9 mouse cellular contexts compared by ENCODE assay signal in the genomic region with DNA sequence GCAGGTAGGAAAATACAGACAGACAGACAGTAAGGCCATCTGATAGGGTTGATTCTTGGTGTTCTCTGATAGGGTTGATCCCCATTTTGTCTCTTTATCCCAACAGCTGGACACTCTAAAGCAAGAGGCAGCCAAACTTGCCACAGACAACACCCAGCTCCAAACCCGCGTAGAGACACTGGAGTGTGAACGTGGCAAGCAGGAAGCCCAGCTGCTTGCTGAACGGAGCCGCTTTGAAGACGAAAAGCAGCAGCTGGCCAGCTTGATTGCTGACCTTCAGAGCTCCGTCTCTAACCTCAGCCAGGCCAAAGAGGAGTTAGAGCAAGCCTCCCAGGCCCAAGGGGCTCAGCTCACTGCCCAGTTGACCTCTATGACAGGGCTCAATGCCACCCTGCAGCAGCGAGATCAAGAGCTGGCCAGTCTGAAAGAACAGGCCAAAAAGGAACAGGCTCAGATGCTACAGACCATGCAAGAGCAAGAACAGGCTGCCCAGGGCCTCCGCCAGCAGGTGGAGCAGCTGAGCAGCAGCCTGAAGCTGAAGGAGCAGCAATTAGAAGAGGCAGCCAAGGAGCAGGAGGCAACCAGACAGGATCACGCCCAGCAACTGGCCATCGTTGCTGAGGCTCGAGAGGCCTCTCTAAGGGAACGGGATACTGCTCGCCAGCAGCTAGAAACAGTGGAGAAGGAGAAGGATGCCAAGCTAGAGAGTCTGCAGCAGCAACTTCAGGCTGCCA. TPM values are rescaled to one million over a fixed set of nuclear protein-coding genes. Genes with fewer than 3 reads are reported as not detected.
DNase-seq lines count a peak whose midpoint lies in the region; ATAC-seq and TF ChIP-seq lines count a peak whose summit lies in the region.
"Had no signal": no experiment of that assay in that cellular context is flagged by ENCODE, and none has a peak within 500 bp of the region (broad histone marks: within the 10 kb centered on the region; RNA-seq: fewer than 3 reads in every experiment).

No protein-coding gene starts in this region.

- no peak overlapping the region for H3K27ac ChIP-seq in embryonic facial prominence, embryonic 11.5 days (replicated peaks; ENCODE audit: low read depth, low read length)
- 0 out of 2 replicates have a peak overlapping the region, but pooled peaks have one; percentile 0 for H3K27ac ChIP-seq in kidney, postnatal 0 days
- no peak overlapping the region for H3K27ac ChIP-seq in liver, embryonic 11.5 days (ENCODE audit: low read depth, low read length)
- no peak overlapping the region for H3K27ac ChIP-seq in neural tube, embryonic 11.5 days (ENCODE audit: low read depth, low read length)
- H3K27ac ChIP-seq in stomach, embryonic 15.5 days, result 0 out of 2 replicates have a peak overlapping the region, but pooled peaks have one; percentile 48
- H3K27ac ChIP-seq: embryonic facial prominence, embryonic 12.5 days had no signal

- peak; percentile 74 for DNase-seq in A20 (ENCODE audit: low read depth, low spot score)
- DNase-seq in adrenal gland, postnatal 36 days, result peak; percentile 89 to 93
- DNase-seq in embryonic facial prominence, embryonic 11.5 days (ENCODE audit: low spot score), result peak; percentile 73
- DNase-seq in heart, adult 8-10 months (ENCODE audit: low spot score), result peak; percentile 83
- peak; percentile 88 for DNase-seq in kidney, postnatal 0 days (ENCODE audit: low spot score)
- DNase-seq in liver, embryonic 11.5 days (ENCODE audit: low spot score), result peak; percentile 55
- peak; percentile 80 for DNase-seq in neural tube, embryonic 11.5 days (ENCODE audit: low spot score)

- H3K4me1 ChIP-seq in embryonic facial prominence, embryonic 11.5 days (ENCODE audit: control insufficient read depth, insufficient read depth, low read length), result no peaks in the 10 kb centered on the region
- H3K4me1 ChIP-seq in kidney, postnatal 0 days (replicated peaks; ENCODE audit: insufficient read depth, low read length), result no peaks in the 10 kb centered on the region; the same call in 1 of the 2 replicates
- no peaks in the 10 kb centered on the region for H3K4me1 ChIP-seq in liver, embryonic 11.5 days (replicated peaks; ENCODE audit: control insufficient read depth, insufficient read depth, low read length)
- no peaks in the 10 kb centered on the region for H3K4me1 ChIP-seq in neural tube, embryonic 11.5 days (ENCODE audit: control insufficient read depth, insufficient read depth, low read length)
- no peaks in the 10 kb centered on the region for H3K4me1 ChIP-seq in stomach, embryonic 15.5 days
- H3K4me1 ChIP-seq: embryonic facial prominence, embryonic 12.5 days had no signal

- H3K4me2 ChIP-seq in embryonic facial prominence, embryonic 11.5 days (ENCODE audit: low read depth, low read length), result no peak overlapping the region
- H3K4me2 ChIP-seq in kidney, postnatal 0 days (ENCODE audit: low read length), result no peak overlapping the region
- no peak overlapping the region for H3K4me2 ChIP-seq in liver, embryonic 11.5 days
- no peak overlapping the region for H3K4me2 ChIP-seq in neural tube, embryonic 11.5 days (ENCODE audit: low read depth)
- no peak overlapping the region for H3K4me2 ChIP-seq in stomach, embryonic 15.5 days
- H3K4me2 ChIP-seq: embryonic facial prominence, embryonic 12.5 days had no signal

- H3K4me3 ChIP-seq in embryonic facial prominence, embryonic 11.5 days (ENCODE audit: low read depth, low read length), result no peak overlapping the region
- H3K4me3 ChIP-seq in kidney, postnatal 0 days (replicated peaks; ENCODE audit: low read depth, low read length), result no peak overlapping the region
- no peak overlapping the region for H3K4me3 ChIP-seq in liver, embryonic 11.5 days (ENCODE audit: low read depth, low read length)
- no peak overlapping the region for H3K4me3 ChIP-seq in neural tube, embryonic 11.5 days (ENCODE audit: low read depth, low read length)
- H3K4me3 ChIP-seq in stomach, embryonic 15.5 days (replicated peaks), result no peak overlapping the region
- H3K4me3 ChIP-seq: embryonic facial prominence, embryonic 12.5 days had no signal

- H3K9me3 ChIP-seq in embryonic facial prominence, embryonic 11.5 days (replicated peaks; ENCODE audit: control insufficient read depth, low read length), result no peaks in the 10 kb centered on the region
- no peaks in the 10 kb centered on the region for H3K9me3 ChIP-seq in kidney, postnatal 0 days (replicated peaks; ENCODE audit: low read length)
- H3K9me3 ChIP-seq in liver, embryonic 11.5 days (ENCODE audit: control insufficient read depth, low read length), result no peaks in the 10 kb centered on the region
- H3K9me3 ChIP-seq in neural tube, embryonic 11.5 days (ENCODE audit: control insufficient read depth, low read length), result no peaks in the 10 kb centered on the region
- no peaks in the 10 kb centered on the region for H3K9me3 ChIP-seq in stomach, embryonic 15.5 days
- H3K9me3 ChIP-seq: embryonic facial prominence, embryonic 12.5 days had no signal

- no peaks in the 10 kb centered on the region for H3K27me3 ChIP-seq in embryonic facial prominence, embryonic 11.5 days (ENCODE audit: control insufficient read depth, insufficient read depth, low read length)
- no peaks in the 10 kb centered on the region for H3K27me3 ChIP-seq in kidney, postnatal 0 days (ENCODE audit: insufficient read depth, low read length)
- H3K27me3 ChIP-seq in liver, embryonic 11.5 days (replicated peaks; ENCODE audit: control insufficient read depth, insufficient read depth, low read length), result no peaks in the 10 kb centered on the region
- no peaks in the 10 kb centered on the region for H3K27me3 ChIP-seq in neural tube, embryonic 11.5 days (ENCODE audit: control insufficient read depth, insufficient read depth, low read length)
- no peaks in the 10 kb centered on the region for H3K27me3 ChIP-seq in stomach, embryonic 15.5 days (replicated peaks)
- H3K27me3 ChIP-seq: embryonic facial prominence, embryonic 12.5 days had no signal

- no peak for ATAC-seq in embryonic facial prominence, embryonic 11.5 days (replicated peaks; ENCODE audit: insufficient number of reproducible peaks, low FRiP score, low TSS enrichment, low read depth)
- peak; percentile 60 for ATAC-seq in kidney, postnatal 0 days (replicated peaks; ENCODE audit: low FRiP score, low read depth)
- ATAC-seq in liver, embryonic 11.5 days (replicated peaks; ENCODE audit: low FRiP score), result peak; percentile 46
- peak; percentile 58; the same call in 1 of the 2 replicates for ATAC-seq in neural tube, embryonic 11.5 days (ENCODE audit: insufficient read depth, low FRiP score, low TSS enrichment)
- ATAC-seq in stomach, embryonic 15.5 days (ENCODE audit: insufficient read depth, low FRiP score, low read depth), result peak; percentile 54; the same call in 1 of the 2 replicates

- peaks cover 47% of the 10 kb centered on the region for H3K36me3 ChIP-seq in embryonic facial prominence, embryonic 11.5 days (replicated peaks; ENCODE audit: control insufficient read depth, insufficient read depth, low read depth, low read length)
- H3K36me3 ChIP-seq in kidney, postnatal 0 days (ENCODE audit: insufficient read depth, low read length), result peaks cover 85% of the 10 kb centered on the region
- H3K36me3 ChIP-seq in liver, embryonic 11.5 days (ENCODE audit: control insufficient read depth, insufficient read depth, low read length), result peaks cover 79% of the 10 kb centered on the region
- peaks cover 51% of the 10 kb centered on the region for H3K36me3 ChIP-seq in neural tube, embryonic 11.5 days (ENCODE audit: control insufficient read depth, insufficient read depth, low read length)
- H3K36me3 ChIP-seq in stomach, embryonic 15.5 days, result peaks cover 82% of the 10 kb centered on the region

- no peak overlapping the region for H3K9ac ChIP-seq in embryonic facial prominence, embryonic 11.5 days (replicated peaks; ENCODE audit: low read length)
- no peak overlapping the region for H3K9ac ChIP-seq in kidney, postnatal 0 days (ENCODE audit: low read depth, low read length)
- H3K9ac ChIP-seq in liver, embryonic 11.5 days (ENCODE audit: low read depth, low read length), result no peak overlapping the region
- no peak overlapping the region for H3K9ac ChIP-seq in neural tube, embryonic 11.5 days (ENCODE audit: low read length)
- H3K9ac ChIP-seq in stomach, embryonic 15.5 days, result no peak overlapping the region
- H3K9ac ChIP-seq: embryonic facial prominence, embryonic 12.5 days had no signal

- WGBS in embryonic facial prominence, embryonic 11.5 days, result 70% methylated on average over 14 of the region's 14 CpGs
- 40% methylated on average over 14 of the region's 14 CpGs for WGBS in kidney, postnatal 0 days
- 79% methylated on average over 14 of the region's 14 CpGs for WGBS in liver, embryonic 11.5 days
- WGBS in neural tube, embryonic 11.5 days, result 68% methylated on average over 14 of the region's 14 CpGs
- WGBS in stomach, embryonic 15.5 days, result 59% methylated on average over 14 of the region's 14 CpGs

- TF ChIP-seq CTCF in kidney, postnatal 0 days (IDR thresholded peaks at IDR 0.05; ENCODE audit: low read depth), result peak; percentile 93

RNA-seq across cellular contexts. Expression of a gene that starts 20.1 kb away (rescaled TPM):
- total RNA-seq in adrenal gland, postnatal 36 days (2021), result 1 to 10 TPM; 7.6 to 9.6 TPM
- 1.6 TPM in 2 replicates for polyA plus RNA-seq in embryonic facial prominence, embryonic 11.5 days (2014; fragmentation: Nextera tagmentation; extraction: Ambion mirVana)
- 10 to 100 TPM in 2 of 4 experiments, 1 to 10 TPM in 2; 7.1 to 15.8 (median 9.8) TPM for total RNA-seq in heart, adult 8-10 months (2022)
- polyA plus RNA-seq in kidney, postnatal 0 days (2015; fragmentation: Nextera tagmentation; extraction: Ambion mirVana), result 2.0 and 2.1 TPM in 2 replicates
- polyA plus RNA-seq in liver, embryonic 11.5 days (2014; fragmentation: Nextera tagmentation; extraction: Ambion mirVana), result 2.4 and 3.9 TPM in 2 replicates
- polyA plus RNA-seq in neural tube, embryonic 11.5 days (2014; fragmentation: Nextera tagmentation; extraction: Ambion mirVana), result 3.4 TPM in 2 replicates
- 2.3 and 3.1 TPM in 2 replicates for polyA plus RNA-seq in stomach, embryonic 15.5 days (2015; fragmentation: Nextera tagmentation; extraction: Ambion mirVana)

Comparison
In these comparisons a context has a peak if more than half of its experiments do, and no peak if none do; other contexts are left out.
1. H3K27ac ChIP-seq: peak in kidney, postnatal 0 days (single experiment) and stomach, embryonic 15.5 days (single experiment); none in embryonic facial prominence, embryonic 11.5 days (single experiment), liver, embryonic 11.5 days (single experiment) and neural tube, embryonic 11.5 days (single experiment).
2. Peak in every context shown above with its lines, with median percentiles within 50 percentile points of each other: DNase-seq.